Mouse (Mus musculus) heart, embryonic 16.5 days (tissue): ENCODE data around the gene Fam186a. TPM values are rescaled to one million over a fixed set of nuclear protein-coding genes. Genes with fewer than 3 reads are reported as not detected.

ENCODE experiments used
- ATAC-seq: fragments of 200-750 bp; cut with Nextera tagmentation; replicated peaks from 2 replicates; pipeline ENCODE4 v1.8.0; 2017; ENCODE audit warnings: moderate number of reproducible peaks; ENCODE audit not compliant: insufficient read depth, low FRiP score; ENCODE audit errors: extremely low read depth
- H3K27ac ChIP-seq: fragments of 300-500 bp; sonication (generic); 2 replicates; pipeline ENCODE4 v1.5.1; 2014; ENCODE audit warnings: mild to moderate bottlenecking, low read length, control low read depth, moderate library complexity
- H3K27me3 ChIP-seq: fragments of 300-500 bp; sonication (generic); 2 replicates; pipeline ENCODE4 v1.6.1; 2014; ENCODE audit warnings: low read length, mixed read lengths; ENCODE audit not compliant: control insufficient read depth, insufficient read depth
- H3K36me3 ChIP-seq: fragments of 300-500 bp; sonication (generic); 2 replicates; pipeline ENCODE4 v1.6.1; 2014; ENCODE audit not compliant: control insufficient read depth, insufficient read depth
- H3K4me1 ChIP-seq: fragments of 300-500 bp; sonication (generic); 2 replicates; pipeline ENCODE4 v1.6.1; 2014; ENCODE audit warnings: low read length, mixed read lengths; ENCODE audit not compliant: control insufficient read depth, insufficient read depth
- H3K4me2 ChIP-seq: fragments of 300-500 bp; sonication (generic); 2 replicates; pipeline ENCODE4 v1.6.1; 2014; ENCODE audit warnings: low read depth, mild to moderate bottlenecking, control low read depth, low read length
- H3K4me3 ChIP-seq: fragments of 300-500 bp; sonication (generic); 2 replicates; pipeline ENCODE4 v1.5.1; 2014; ENCODE audit warnings: mild to moderate bottlenecking, control low read depth, low read length
- H3K9ac ChIP-seq: fragments of 300-500 bp; sonication (generic); 2 replicates; pipeline ENCODE4 v1.6.1; 2014; ENCODE audit warnings: low read length, control low read depth
- H3K9me3 ChIP-seq: fragments of 300-500 bp; sonication (generic); replicated peaks from 2 replicates; pipeline ENCODE4 v1.6.1; 2016; ENCODE audit warnings: low read length; ENCODE audit not compliant: control insufficient read depth
- WGBS: fragments of 180-500 bp; shearing (Covaris S2); extraction: QIAGEN DNeasy Blood & Tissue Kit; methylation state at CpG from one replicate; pipeline ENCODE4 v1.1.7; 2014; 5-methylcytosine and 5-hydroxymethylcytosine counted together
- polyA plus RNA-seq: library from polyadenylated mRNA; unstranded; fragments of >200 nt; fragmentation: Nextera tagmentation; extraction: Ambion mirVana; gene quantifications from 2 replicates; pipeline ENCODE4 v1.2.1, GENCODE M21; 2015

Gene Fam186a
- polyA plus RNA-seq, 1 experiment from 2014 or later, result not detected

DNA sequence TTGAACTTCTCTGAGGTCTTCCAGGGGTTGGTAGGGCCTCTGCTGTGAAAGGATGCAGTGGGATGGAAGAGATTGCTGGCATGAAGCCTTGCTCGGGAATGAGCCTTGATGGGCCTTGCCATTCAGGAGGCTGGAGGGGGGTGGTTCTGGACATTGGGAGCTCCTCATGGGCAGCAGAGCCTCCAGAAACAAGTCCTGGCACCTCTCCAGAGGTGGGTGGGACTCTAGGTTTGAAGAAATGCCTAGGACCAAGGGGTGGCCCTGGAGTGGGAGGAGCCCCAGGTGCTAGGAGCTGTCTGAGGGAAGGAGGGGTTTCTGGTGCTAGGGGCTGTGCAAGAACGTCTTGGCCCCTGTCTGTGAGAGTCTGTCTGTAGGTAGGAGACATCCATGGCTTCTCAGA, 26.4 kb downstream of the Fam186a start:
- 49% methylated on average over 2 of the region's 2 CpGs for WGBS
- Histone ChIP-seq H3K27me3 (no peaks in the 10 kb centered on the region), H3K9ac (no peak overlapping the region), H3K27ac (no peak overlapping the region), H3K9me3 (no peaks in the 10 kb centered on the region), H3K4me2 (no peak overlapping the region), H3K4me1 (no peaks in the 10 kb centered on the region), H3K36me3 (no peaks in the 10 kb centered on the region), H3K4me3 (no peak overlapping the region)
- ATAC-seq, result no peak

GRCm38 (mm10) chr15:99937841-99938240, 29.0 kb downstream of the Fam186a start:
- Histone ChIP-seq H3K4me3 (no peak overlapping the region), H3K27me3 (no peaks in the 10 kb centered on the region), H3K9me3 (no peaks in the 10 kb centered on the region), H3K9ac (no peak overlapping the region), H3K4me2 (no peak overlapping the region), H3K36me3 (no peaks in the 10 kb centered on the region), H3K27ac (no peak overlapping the region), H3K4me1 (no peaks in the 10 kb centered on the region)
- no peak for ATAC-seq
- WGBS, result 78% methylated on average over 8 of the region's 8 CpGs

DNA sequence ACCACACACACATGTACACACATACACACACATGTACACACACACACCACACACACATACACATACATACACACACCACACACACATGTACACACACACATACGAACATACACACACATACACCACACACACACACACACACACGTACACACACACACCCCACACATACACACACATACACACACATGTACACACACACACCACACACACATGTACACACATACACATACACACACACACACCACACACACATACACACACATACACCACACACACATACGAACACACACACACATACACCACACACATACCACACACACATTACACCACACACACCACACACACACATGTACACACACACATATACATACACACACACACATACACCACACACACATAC, 30.2 kb downstream of the Fam186a start:
- ATAC-seq, result no peak
- Histone ChIP-seq H3K4me2 (no peak overlapping the region), H3K36me3 (no peaks in the 10 kb centered on the region), H3K9me3 (no peaks in the 10 kb centered on the region), H3K9ac (no peak overlapping the region), H3K27me3 (no peaks in the 10 kb centered on the region), H3K4me3 (no peak overlapping the region), H3K4me1 (no peaks in the 10 kb centered on the region), H3K27ac (no peak overlapping the region)
- WGBS, result 91% methylated on average over 3 of the region's 3 CpGs

GRCm38 (mm10) chr15:99934501-99934900, 32.4 kb downstream of the Fam186a start:
- 46% methylated on average over 1 of the region's 1 CpGs for WGBS
- Histone ChIP-seq H3K36me3 (no peaks in the 10 kb centered on the region), H3K4me3 (no peak overlapping the region), H3K4me2 (no peak overlapping the region), H3K27ac (no peak overlapping the region), H3K27me3 (no peaks in the 10 kb centered on the region), H3K4me1 (no peaks in the 10 kb centered on the region), H3K9ac (no peak overlapping the region), H3K9me3 (no peaks in the 10 kb centered on the region)
- ATAC-seq, result no peak

DNA sequence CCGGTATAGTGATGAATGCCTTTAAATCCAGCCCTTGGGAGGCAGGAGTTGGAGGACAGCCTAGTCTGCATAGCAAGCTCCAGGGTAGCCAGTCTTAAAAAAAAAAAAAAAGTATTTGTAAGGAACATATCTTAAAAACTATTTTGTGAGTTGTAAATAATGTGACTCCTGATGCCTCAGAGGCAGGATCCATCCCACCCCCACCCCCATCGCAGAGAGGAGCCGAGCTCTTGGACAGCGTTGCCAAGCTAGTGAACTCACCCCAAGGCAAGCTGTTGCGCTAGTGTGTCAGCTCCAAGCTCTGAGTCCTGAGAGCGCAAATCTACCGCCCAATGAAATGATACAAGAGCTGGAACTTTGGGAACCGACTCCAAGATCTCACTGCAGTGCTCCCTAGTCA, 35.6 kb downstream of the Fam186a start:
- Histone ChIP-seq H3K36me3 (no peaks in the 10 kb centered on the region), H3K4me1 (no peaks in the 10 kb centered on the region), H3K4me3 (no peak overlapping the region), H3K9me3 (no peaks in the 10 kb centered on the region), H3K27ac (no peak overlapping the region), H3K4me2 (no peak overlapping the region), H3K9ac (no peak overlapping the region), H3K27me3 (no peaks in the 10 kb centered on the region)
- no peak for ATAC-seq
- 71% methylated on average over 8 of the region's 8 CpGs for WGBS

DNA sequence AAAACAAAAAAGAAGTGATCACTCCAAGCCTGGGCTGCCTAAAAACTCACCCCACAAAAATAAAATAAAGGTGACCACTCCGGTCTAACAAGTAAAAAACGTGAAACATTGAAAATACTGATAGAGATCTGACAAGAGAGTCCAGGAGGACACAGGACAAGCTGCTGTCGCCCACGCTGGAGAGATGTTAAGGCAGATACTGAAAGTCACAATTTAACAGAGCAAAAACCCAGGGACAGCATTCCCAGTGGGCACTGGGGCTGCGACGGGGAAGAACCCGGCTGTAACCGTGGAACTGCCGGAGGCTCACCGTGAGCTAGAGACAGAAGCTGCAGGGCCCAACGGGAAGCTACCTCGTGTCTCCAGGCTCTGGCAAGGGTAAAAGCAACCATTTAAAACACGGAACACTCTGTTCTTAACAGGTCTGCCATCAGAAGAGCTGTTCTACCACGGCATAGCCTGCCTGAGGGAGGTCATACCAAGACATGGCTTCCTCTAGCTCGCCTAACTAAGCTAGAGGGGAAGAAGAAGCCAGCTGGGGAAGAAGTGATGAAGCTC, 47.2 kb downstream of the Fam186a start:
- Histone ChIP-seq H3K36me3 (no peaks in the 10 kb centered on the region), H3K9me3 (no peaks in the 10 kb centered on the region), H3K4me2 (no peak overlapping the region), H3K27me3 (no peaks in the 10 kb centered on the region), H3K9ac (no peak overlapping the region), H3K4me3 (no peak overlapping the region), H3K27ac (no peak overlapping the region), H3K4me1 (no peaks in the 10 kb centered on the region)
- WGBS, result 81% methylated on average over 15 of the region's 15 CpGs
- ATAC-seq, result no peak

DNA sequence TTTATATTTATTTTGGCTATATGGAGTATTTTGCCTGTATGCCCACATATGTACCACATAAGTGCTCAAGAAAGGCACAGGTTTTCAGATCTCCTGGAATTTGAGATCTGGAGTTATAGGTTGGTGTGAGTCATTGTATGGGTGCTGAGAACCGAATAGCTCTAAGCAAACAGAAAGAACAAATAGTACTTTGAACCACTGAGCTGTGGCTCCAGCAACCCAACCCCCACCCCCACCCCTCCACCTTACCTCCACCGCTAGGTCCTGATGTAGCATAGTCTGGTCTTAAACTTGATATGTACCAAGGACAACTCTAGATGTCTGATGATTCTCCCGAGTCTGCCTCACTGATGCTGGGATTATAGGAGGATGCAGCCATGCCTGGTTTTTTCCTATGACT, 49.6 kb downstream of the Fam186a start:
- H3K4me1 ChIP-seq, result no peaks in the 10 kb centered on the region
- no peaks in the 10 kb centered on the region for H3K27me3 ChIP-seq
- H3K9me3 ChIP-seq, result no peaks in the 10 kb centered on the region; the same call in 1 of the 2 replicates
- ATAC-seq, result no peak
- no peak overlapping the region for H3K9ac ChIP-seq
- 76% methylated on average over 3 of the region's 3 CpGs for WGBS
- H3K27ac ChIP-seq, result no peak overlapping the region
- no peak overlapping the region for H3K4me3 ChIP-seq
- H3K36me3 ChIP-seq, result no peaks in the 10 kb centered on the region
- no peak overlapping the region for H3K4me2 ChIP-seq

DNA sequence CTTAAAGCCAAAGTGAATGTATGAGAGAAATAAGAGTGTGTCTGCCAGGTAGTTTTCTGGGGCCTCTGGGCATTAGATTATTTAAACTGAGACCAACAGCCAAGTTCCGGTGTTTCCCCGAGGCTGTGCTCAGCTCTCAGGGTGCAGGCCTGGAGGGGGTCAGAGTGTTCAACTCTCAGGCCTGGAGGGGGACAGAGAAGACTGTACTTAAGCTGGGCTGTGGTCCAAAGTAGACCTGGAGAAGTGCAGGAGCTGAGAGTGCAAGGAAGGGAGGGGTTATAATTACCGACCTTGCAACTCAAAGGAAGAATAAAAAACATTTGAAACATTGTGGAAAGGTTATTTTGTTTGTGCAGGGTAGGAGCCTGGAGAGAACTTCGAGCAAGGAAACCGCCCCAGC, 52.2 kb downstream of the Fam186a start:
- no peaks in the 10 kb centered on the region; the same call in 1 of the 2 replicates for H3K9me3 ChIP-seq
- 67% methylated on average over 5 of the region's 5 CpGs for WGBS
- no peak overlapping the region for H3K27ac ChIP-seq
- ATAC-seq, result no peak
- H3K9ac ChIP-seq, result no peak overlapping the region
- no peaks in the 10 kb centered on the region for H3K4me1 ChIP-seq
- no peaks in the 10 kb centered on the region for H3K36me3 ChIP-seq
- no peak overlapping the region for H3K4me2 ChIP-seq
- no peaks in the 10 kb centered on the region for H3K27me3 ChIP-seq
- no peak overlapping the region for H3K4me3 ChIP-seq

- WGBS, result 90% methylated on average over 4 of the region's 4 CpGs
- no peaks in the 10 kb centered on the region for H3K36me3 ChIP-seq
- no peaks in the 10 kb centered on the region; the same call in 1 of the 2 replicates for H3K9me3 ChIP-seq
- no peaks in the 10 kb centered on the region for H3K4me1 ChIP-seq
- no peak overlapping the region for H3K9ac ChIP-seq
- H3K4me3 ChIP-seq, result no peak overlapping the region
- no peak overlapping the region for H3K27ac ChIP-seq
- H3K4me2 ChIP-seq, result no peak overlapping the region
- H3K27me3 ChIP-seq, result no peaks in the 10 kb centered on the region
- no peak for ATAC-seq
Observed at GRCm38 (mm10) chr15:99911785-99912184, 55.1 kb downstream of the Fam186a start.
